Mouse (Mus musculus) heart, postnatal 0 days (tissue): ENCODE data around the gene Skap2.

Experiments
- CTCF ChIP-seq: IDR thresholded peaks from 2 replicates; pipeline ENCODE4 v1.5.1; 2016; ENCODE audit warnings: antibody characterized with exemption, control low read depth, low read depth
- EP300 ChIP-seq: IDR thresholded peaks from 2 replicates; pipeline ENCODE4 v1.6.1; 2016; ENCODE audit warnings: antibody characterized with exemption, low read depth

DNA sequence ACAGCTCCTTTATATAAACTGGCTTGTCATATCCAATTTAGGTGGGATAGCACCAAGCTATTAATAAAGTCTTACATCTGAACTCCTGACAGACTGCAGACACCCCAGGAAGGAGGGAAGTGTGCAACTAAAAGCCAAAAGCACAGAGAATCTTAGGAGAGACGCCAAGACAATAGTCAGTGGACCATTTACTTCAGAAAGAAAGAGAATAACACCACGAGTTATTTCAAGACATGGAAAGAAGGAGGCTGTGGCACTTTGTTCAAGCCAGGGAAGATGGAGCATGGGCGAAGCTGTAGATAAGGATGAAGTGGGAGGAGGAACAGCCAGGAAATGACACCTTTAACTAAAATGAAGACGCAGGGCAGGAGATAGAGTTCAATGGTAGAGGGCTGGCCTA lies 78.4 kb downstream of the Skap2 start:
- TF ChIP-seq EP300 (no peak), CTCF (no peak)
